Mouse (Mus musculus): ENCODE results near the gene Hnrnpd.

Gene Hnrnpd

GRCm38 (mm10) chr5:99959236-99959936, 19.4 kb downstream of the Hnrnpd start:
- no peak for DNase-seq (ENCODE audit: low spot score in 2 of 2)

- DNase-seq (ENCODE audit: low spot score in 2 of 2), result no peak
Observed at GRCm38 (mm10) chr5:99958666-99959065, 20.1 kb downstream of the Hnrnpd start.

- no peak for DNase-seq (ENCODE audit: low spot score in 2 of 2)
Observed at GRCm38 (mm10) chr5:99953883-99954282, 24.9 kb downstream of the Hnrnpd start.

- DNase-seq (ENCODE audit: low spot score in 2 of 2), result no peak
Observed at GRCm38 (mm10) chr5:99952513-99952912, 26.2 kb downstream of the Hnrnpd start.

- no peak for DNase-seq (ENCODE audit: low spot score in 2 of 2)
Observed at GRCm38 (mm10) chr5:99941776-99942502, 36.8 kb downstream of the Hnrnpd start.

GRCm38 (mm10) chr5:99941273-99941672, 37.5 kb downstream of the Hnrnpd start:
- no peak for DNase-seq (ENCODE audit: low spot score in 2 of 2)

- no peak for DNase-seq (ENCODE audit: low spot score in 2 of 2)
Observed at GRCm38 (mm10) chr5:99939440-99939839, 39.3 kb downstream of the Hnrnpd start.

- DNase-seq (ENCODE audit: low spot score in 2 of 2), result no peak
Observed at GRCm38 (mm10) chr5:99931910-99932309, 46.8 kb downstream of the Hnrnpd start.

GRCm38 (mm10) chr5:99927951-99928350, 50.8 kb downstream of the Hnrnpd start:
- peak in 1 of 2 experiments; percentile 20 for DNase-seq (ENCODE audit: low spot score in 2 of 2)

GRCm38 (mm10) chr5:99922033-99922432, 56.7 kb downstream of the Hnrnpd start:
- DNase-seq (ENCODE audit: low spot score in 2 of 2), result no peak

- DNase-seq (ENCODE audit: low spot score in 2 of 2), result no peak
Observed at GRCm38 (mm10) chr5:99915494-99915893, 63.2 kb downstream of the Hnrnpd start.

- peak; percentile 87 to 96 for DNase-seq (ENCODE audit: low spot score in 2 of 2)
Observed at GRCm38 (mm10) chr5:99906181-99906956, 72.4 kb downstream of the Hnrnpd start, which contains the start of gene Vamp9. Gene Vamp9, plus strand, starts transcription at chr5:99906254.
